Mouse (Mus musculus) erythroblast, embryonic 14.5 days (primary cell): ENCODE measurements around the gene Aldoart2. TPM values are rescaled to one million over a fixed set of nuclear protein-coding genes. Genes with fewer than 3 reads are reported as not detected.
A peak's percentile ranks its signal among the peaks of the same experiment; 100 is the strongest.
"Not testable (repeated sequence)": the region's sequence is repeated elsewhere in the genome, so short reads cannot be mapped to it uniquely, and the experiment has no call there.

ENCODE experiments used
- H3K27me3 ChIP-seq: 2 replicates; pipeline ENCODE4 v1.6.1; 2012; ENCODE audit warnings: inconsistent platforms; ENCODE audit not compliant: control insufficient read depth
- H3K36me3 ChIP-seq: 2 replicates; pipeline ENCODE4 v1.6.1; 2012; ENCODE audit warnings: mild to moderate bottlenecking, inconsistent platforms; ENCODE audit not compliant: control insufficient read depth
- H3K4me1 ChIP-seq: 2 replicates; pipeline ENCODE4 v1.6.1; 2012; ENCODE audit warnings: inconsistent platforms; ENCODE audit not compliant: control insufficient read depth
- H3K4me3 ChIP-seq: replicated peaks from 2 replicates; pipeline ENCODE3; 2012; ENCODE audit warnings: moderate library complexity, mild to moderate bottlenecking, inconsistent platforms
- H3K9me3 ChIP-seq: 2 replicates; pipeline ENCODE4 v1.6.1; 2012; ENCODE audit warnings: low read length, inconsistent platforms, mixed read lengths; ENCODE audit not compliant: control insufficient read depth
- GATA1 ChIP-seq: IDR thresholded peaks from 2 replicates; pipeline ENCODE4 v1.6.1; 2012; ENCODE audit warnings: low read length, inconsistent platforms, mixed read lengths
- TAL1 ChIP-seq: IDR thresholded peaks from 3 replicates; pipeline ENCODE4 v1.6.1; 2012; ENCODE audit warnings: low read length, inconsistent platforms, mixed read lengths
- polyA plus RNA-seq: library from polyadenylated mRNA; stranded (reverse); fragments of >175 nt; gene quantifications from 2 replicates; pipeline ENCODE4 v1.2.3, GENCODE M21; 2012

Aldoart2 gene
- polyA plus RNA-seq, 1 experiment = 0.03 TPM

DNA sequence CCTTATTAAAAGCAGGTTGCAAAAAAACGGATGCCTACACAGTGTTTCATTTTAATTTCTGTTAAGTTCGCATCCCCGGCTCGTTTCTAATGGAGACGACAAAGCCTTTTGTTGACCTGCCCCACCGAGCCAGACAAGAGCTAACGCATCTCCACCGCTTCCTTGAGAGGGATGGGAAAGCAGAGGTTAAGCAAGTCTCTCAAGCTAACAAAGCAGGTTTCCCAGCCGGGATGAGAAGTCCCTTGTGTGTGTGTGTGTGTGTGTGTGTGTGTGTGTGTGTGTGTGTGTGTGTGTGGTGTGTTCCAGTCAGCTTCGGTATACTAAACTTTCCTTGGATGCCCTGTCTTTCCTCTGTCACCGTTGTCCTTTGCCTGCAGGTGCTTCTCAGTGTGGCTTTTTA, 6.1 kb downstream of the Aldoart2 start:
- TF ChIP-seq TAL1 (no peak), GATA1 (no peak)
- Histone ChIP-seq H3K27me3 (no peaks in the 10 kb centered on the region), H3K4me3 (no peak overlapping the region), H3K36me3 (no peaks in the 10 kb centered on the region), H3K9me3 (no peaks in the 10 kb centered on the region; the same call in 1 of the 2 replicates), H3K4me1 (no peaks in the 10 kb centered on the region)

GRCm38 (mm10) chr12:55571661-55572060, 6.6 kb downstream of the Aldoart2 start:
- Histone ChIP-seq H3K4me1 (no peaks in the 10 kb centered on the region), H3K36me3 (no peaks in the 10 kb centered on the region), H3K9me3 (no peaks in the 10 kb centered on the region; the same call in 1 of the 2 replicates), H3K4me3 (no peak overlapping the region), H3K27me3 (no peaks in the 10 kb centered on the region)
- no peak for TF ChIP-seq TAL1
- TF ChIP-seq GATA1 = no peak

DNA sequence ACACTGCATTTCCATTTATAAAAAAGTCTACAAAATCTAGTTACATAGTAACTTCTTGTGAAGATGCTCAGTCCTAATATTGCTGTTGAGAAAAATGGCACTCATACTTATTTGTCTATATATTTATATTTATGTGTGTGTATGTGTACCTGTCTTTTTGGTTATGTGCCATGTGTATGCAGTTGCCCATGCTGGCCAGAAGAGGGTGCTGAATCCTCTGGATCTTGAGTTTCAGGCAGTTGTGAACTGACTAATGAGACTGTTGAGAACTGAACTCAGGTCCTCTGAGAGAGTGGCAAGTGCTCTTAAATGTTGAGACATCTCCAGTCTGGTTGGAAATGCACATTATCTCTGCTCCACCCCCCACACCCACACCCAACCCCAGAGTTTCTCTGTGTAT, 8.1 kb downstream of the Aldoart2 start:
- no peak overlapping the region for H3K4me3 ChIP-seq
- no peaks in the 10 kb centered on the region for H3K36me3 ChIP-seq
- H3K9me3 ChIP-seq = no peaks in the 10 kb centered on the region; the same call in 1 of the 2 replicates
- TF ChIP-seq GATA1 (no peak), TAL1 (no peak)
- H3K4me1 ChIP-seq = no peaks in the 10 kb centered on the region
- no peaks in the 10 kb centered on the region for H3K27me3 ChIP-seq

DNA sequence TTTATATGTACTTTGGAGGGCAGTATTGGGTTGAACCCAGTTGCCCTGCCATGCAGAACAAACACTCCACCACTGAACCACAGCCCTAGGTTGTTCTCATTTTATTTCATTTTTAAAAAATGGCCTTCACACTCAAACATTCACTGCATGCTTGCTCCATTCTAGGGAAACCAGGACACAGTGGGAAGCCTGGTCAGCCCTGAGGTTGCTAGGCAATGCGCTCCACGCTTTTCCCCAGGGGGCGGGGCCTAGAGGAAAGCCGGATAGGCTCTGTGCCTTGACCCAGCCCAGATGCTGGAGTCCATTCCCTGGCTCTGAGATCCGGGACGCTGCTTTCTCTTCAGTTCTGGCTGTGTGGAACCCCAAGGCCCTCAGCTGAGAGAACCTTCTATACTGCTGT, 8.8 kb downstream of the Aldoart2 start:
- H3K9me3 ChIP-seq = no peaks in the 10 kb centered on the region; the same call in 1 of the 2 replicates
- H3K27me3 ChIP-seq = no peaks in the 10 kb centered on the region
- no peak for TF ChIP-seq TAL1
- no peak for TF ChIP-seq GATA1
- no peaks in the 10 kb centered on the region for H3K4me1 ChIP-seq
- H3K4me3 ChIP-seq = no peak overlapping the region
- H3K36me3 ChIP-seq = no peaks in the 10 kb centered on the region

DNA sequence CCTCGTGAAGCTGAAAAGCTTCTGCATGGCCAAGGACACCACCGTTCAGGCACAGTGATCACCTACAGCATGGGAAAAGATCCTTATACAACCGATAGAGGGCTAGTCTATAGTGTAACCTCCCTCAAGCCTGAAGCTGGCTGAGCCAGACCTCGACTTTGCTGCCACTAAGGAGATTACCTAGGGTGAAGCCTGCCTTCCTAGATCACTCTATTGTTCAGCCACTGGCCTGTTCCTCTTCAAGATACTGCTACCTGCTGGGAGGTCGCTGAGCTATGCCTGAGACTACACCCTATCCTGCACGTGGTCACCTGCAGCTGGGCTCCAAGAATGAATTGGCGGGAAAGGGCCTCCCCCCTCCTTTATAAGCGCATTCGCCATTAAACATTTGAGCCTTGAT, 21.9 kb downstream of the Aldoart2 start:
- H3K36me3 ChIP-seq, H3K9me3 ChIP-seq, H3K4me1 ChIP-seq, H3K4me3 ChIP-seq, H3K27me3 ChIP-seq: not testable (repeated sequence)

DNA sequence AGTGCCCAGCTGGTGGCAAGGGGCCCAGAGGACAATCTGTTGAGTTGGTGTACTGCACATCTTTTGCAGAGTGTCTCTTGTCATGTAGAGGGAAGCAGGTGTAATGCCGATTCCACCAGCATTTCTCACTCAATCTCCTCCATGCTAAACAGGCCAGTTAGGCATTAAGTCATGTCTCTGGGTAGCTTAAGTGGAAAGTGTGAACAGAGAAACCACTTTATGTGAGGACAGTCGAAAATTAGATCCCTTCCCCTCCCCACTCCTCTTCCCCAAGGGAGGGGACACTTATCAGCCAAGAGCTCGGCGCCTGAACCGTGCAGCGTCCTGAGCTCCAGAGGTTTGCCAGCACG, 33.5 kb downstream of the Aldoart2 start:
- no peak for TF ChIP-seq GATA1
- TF ChIP-seq TAL1 = no peak
- H3K4me3 ChIP-seq = no peak overlapping the region
- H3K27me3 ChIP-seq = peaks cover 66% of the 10 kb centered on the region
- H3K9me3 ChIP-seq = peaks cover 5% of the 10 kb centered on the region; the same call in 1 of the 2 replicates
- H3K36me3 ChIP-seq = peaks cover 3% of the 10 kb centered on the region
- H3K4me1 ChIP-seq = peaks cover 19% of the 10 kb centered on the region

DNA sequence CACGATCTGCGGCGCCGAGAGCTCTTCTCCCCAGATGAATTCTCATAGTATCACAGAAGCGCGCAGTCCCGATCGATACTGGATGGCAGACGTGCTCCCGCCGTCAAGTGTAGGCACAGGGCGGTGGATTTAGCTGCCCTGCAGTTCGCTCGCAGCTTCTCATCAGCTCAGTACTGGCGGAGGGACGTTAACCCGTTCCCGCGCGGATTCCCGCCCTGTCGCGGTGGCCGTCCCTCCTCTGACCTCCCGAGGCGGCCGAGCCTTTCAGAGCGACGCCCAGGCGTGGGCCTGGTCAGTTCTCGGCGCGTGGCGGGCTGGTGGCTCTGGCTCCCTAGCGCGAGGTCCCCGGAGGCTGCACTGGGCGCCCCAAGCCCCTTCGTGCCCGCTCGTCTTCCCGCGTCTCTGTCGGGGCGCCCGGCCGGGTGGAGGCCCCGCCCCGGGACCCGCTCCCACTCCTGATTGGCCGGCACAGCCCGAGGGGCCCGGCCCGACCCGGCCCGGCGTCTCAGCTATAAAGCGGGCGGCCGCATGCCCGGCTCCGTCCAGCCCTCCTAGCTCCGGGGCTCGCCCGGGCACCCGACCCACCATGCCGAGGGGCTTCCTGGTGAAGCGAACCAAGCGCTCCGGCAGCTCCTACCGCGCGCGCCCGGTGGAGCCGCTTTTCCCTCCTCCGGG, 34.0 kb downstream of the Aldoart2 start, which contains the start of gene Insm2:
Gene Insm2, plus strand, starts transcription at position 541 of the 675 bp plus-strand sequence.
- H3K4me1 ChIP-seq = peaks cover 21% of the 10 kb centered on the region
- peak within 1 kb of the TSS; percentile 37 for H3K4me3 ChIP-seq
- H3K9me3 ChIP-seq = peaks cover 5% of the 10 kb centered on the region; the same call in 1 of the 2 replicates
- TF ChIP-seq GATA1 = no peak
- H3K27me3 ChIP-seq = peaks cover 66% of the 10 kb centered on the region
- peaks cover 3% of the 10 kb centered on the region for H3K36me3 ChIP-seq

DNA sequence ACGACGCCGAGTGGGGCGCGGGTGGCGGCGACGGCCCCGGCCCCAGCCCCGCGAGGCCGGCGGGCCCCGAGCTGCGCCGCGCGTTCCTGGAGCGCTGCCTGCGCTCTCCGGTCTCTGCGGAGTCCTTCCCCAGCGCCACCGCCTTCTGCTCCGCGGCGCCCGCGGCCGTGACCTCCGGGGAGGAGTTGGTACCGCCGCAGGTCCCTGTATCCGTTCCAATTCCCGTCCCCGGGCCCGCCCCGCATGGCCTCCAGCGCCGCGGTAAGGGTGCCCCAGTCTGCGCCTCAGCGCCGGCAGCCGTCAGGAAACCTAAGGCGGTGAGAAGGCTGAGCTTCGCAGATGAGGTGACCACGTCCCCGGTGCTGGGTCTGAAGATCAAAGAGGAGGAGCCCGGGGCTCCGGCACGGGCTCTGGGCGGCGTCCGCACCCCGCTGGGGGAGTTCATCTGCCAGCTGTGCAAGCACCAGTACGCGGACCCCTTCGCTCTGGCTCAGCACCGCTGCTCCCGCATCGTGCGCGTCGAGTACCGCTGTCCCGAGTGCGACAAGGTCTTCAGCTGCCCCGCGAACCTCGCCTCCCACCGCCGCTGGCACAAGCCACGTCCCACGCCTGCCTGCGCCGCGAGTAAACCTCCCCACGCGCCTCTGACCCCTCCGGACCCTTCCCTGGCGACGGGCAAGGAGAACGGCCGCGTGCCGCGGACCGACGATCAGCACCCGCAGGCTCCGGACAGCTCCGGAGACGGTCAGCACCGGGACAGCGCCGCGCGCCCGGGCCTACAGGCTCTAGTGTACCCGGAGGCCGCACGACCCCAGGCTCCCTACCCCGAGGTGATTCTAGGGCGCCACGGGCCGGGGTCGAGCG, 34.8 kb downstream of the Aldoart2 start:
- no peak for TF ChIP-seq TAL1
- no peak for TF ChIP-seq GATA1
- Histone ChIP-seq H3K4me3 (no peak overlapping the region), H3K36me3 (peaks cover 3% of the 10 kb centered on the region), H3K4me1 (peaks cover 26% of the 10 kb centered on the region), H3K9me3 (peaks cover 5% of the 10 kb centered on the region; the same call in 1 of the 2 replicates), H3K27me3 (peaks cover 62% of the 10 kb centered on the region)

DNA sequence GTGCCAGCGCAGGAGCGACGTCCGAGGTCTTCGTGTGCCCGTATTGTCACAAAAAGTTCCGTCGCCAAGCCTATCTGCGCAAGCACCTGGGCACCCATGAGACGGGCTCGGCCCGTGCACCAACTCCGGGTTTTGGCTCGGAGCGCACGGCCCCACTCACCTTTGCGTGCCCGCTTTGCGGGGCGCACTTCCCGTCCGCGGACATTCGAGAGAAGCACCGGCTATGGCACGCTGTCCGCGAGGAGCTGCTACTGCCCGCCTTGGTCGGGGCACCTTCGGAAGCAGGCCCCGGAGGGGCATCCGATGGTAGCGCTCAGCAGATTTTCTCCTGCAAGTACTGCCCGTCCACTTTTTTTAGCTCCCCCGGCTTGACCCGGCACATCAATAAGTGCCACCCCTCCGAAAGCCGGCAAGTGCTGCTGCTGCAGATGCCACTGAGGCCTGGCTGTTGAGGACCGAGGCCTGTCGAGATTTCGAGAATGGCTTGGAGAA, 35.5 kb downstream of the Aldoart2 start:
- TF ChIP-seq GATA1 (no peak), TAL1 (no peak)
- peaks cover 62% of the 10 kb centered on the region for H3K27me3 ChIP-seq
- peaks cover 3% of the 10 kb centered on the region for H3K36me3 ChIP-seq
- no peak overlapping the region for H3K4me3 ChIP-seq
- H3K4me1 ChIP-seq = peaks cover 26% of the 10 kb centered on the region
- peaks cover 5% of the 10 kb centered on the region; the same call in 1 of the 2 replicates for H3K9me3 ChIP-seq
